ENCODE assay signal across 23 mouse cellular contexts in the genomic region with DNA sequence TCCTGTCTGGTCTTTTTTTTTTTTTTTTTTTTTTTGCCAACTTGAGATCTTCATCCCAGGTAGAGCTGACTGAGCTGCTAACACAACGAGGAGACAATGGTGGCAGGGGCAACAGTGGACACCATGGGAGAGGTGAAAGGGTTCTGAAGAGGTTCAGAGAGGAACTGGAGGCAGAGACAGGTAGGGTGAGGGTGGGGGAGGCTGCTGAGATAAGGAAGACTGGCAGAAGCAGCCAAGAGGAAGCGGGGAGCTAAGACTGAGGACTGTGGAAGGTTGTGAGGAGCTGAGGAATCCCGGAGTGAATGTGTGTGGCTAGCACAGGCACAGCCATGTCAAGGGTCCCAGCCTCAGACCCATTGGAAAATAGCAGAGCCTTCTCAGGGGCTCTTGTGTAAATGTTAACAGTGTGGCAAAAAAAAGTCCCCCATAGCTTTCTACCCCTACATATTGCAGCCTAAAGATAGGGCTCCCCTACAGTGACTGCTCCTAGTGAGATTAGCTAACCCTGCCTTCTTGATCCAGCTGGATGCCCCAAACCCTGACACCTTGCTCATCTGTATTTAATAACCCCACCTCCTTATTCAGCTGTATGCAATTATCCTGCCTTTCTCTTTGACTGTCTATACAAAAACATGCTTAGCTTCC. TPM values are rescaled to one million over a fixed set of nuclear protein-coding genes. Genes with fewer than 3 reads are reported as not detected.
DNase-seq lines count a peak whose midpoint lies in the region; ATAC-seq and TF ChIP-seq lines count a peak whose summit lies in the region.
"Had no signal": no experiment of that assay in that cellular context is flagged by ENCODE, and none has a peak within 500 bp of the region (broad histone marks: within the 10 kb centered on the region; RNA-seq: fewer than 3 reads in every experiment).

No protein-coding gene starts in this region.

- TF ChIP-seq POLR2A in kidney, adult 2 months (IDR thresholded peaks at IDR 0.05; ENCODE audit: low read depth, low read length), result no peak

- H3K9ac ChIP-seq in heart, embryonic 11.5 days (ENCODE audit: low read depth, low read length), result no peak overlapping the region
- no peak overlapping the region for H3K9ac ChIP-seq in liver, embryonic 16.5 days (ENCODE audit: low read depth, low read length)
- H3K9ac ChIP-seq in forebrain, embryonic 12.5 days, result no peak overlapping the region
- H3K9ac ChIP-seq: embryonic facial prominence, embryonic 12.5 days; forebrain, embryonic 15.5 days; heart, embryonic 13.5 days; hindbrain, embryonic 12.5 days; kidney, embryonic 15.5 days; midbrain, embryonic 15.5 days; neural tube, embryonic 12.5 days had no signal

- H3K4me2 ChIP-seq in heart, embryonic 11.5 days, result no peak overlapping the region
- peak overlapping the region; percentile 26 for H3K4me2 ChIP-seq in liver, embryonic 16.5 days (ENCODE audit: low read depth, low read length)
- H3K4me2 ChIP-seq in forebrain, embryonic 12.5 days, result no peak overlapping the region
- H3K4me2 ChIP-seq: embryonic facial prominence, embryonic 12.5 days; forebrain, embryonic 15.5 days; heart, embryonic 13.5 days; hindbrain, embryonic 12.5 days; kidney, embryonic 15.5 days; midbrain, embryonic 15.5 days; neural tube, embryonic 12.5 days had no signal

- no peak for ATAC-seq in heart, embryonic 11.5 days (replicated peaks; ENCODE audit: insufficient number of reproducible peaks, low FRiP score, low TSS enrichment)
- ATAC-seq in liver, embryonic 16.5 days (ENCODE audit: low read depth), result peak; percentile 79
- no peak for ATAC-seq in forebrain, embryonic 12.5 days (ENCODE audit: low FRiP score)
- ATAC-seq: forebrain, embryonic 15.5 days; intestine, postnatal 0 days; midbrain, embryonic 15.5 days had no signal

- H3K9me3 ChIP-seq in heart, embryonic 10.5 days, result no peaks in the 10 kb centered on the region
- H3K9me3 ChIP-seq in heart, embryonic 11.5 days (replicated peaks; ENCODE audit: control insufficient read depth, low read length), result no peaks in the 10 kb centered on the region
- H3K9me3 ChIP-seq in liver, embryonic 16.5 days (replicated peaks; ENCODE audit: control insufficient read depth, low read length), result no peaks in the 10 kb centered on the region
- H3K9me3 ChIP-seq in forebrain, embryonic 12.5 days, result no peaks in the 10 kb centered on the region
- H3K9me3 ChIP-seq: embryonic facial prominence, embryonic 12.5 days; forebrain, embryonic 15.5 days; heart, embryonic 13.5 days; hindbrain, embryonic 12.5 days; kidney, embryonic 15.5 days; midbrain, embryonic 15.5 days; neural tube, embryonic 12.5 days had no signal

- peak; percentile 36 for DNase-seq in heart, embryonic 10.5 days (ENCODE audit: low spot score)
- DNase-seq in c-Kit-positive CD71-positive TER-119-negative erythroid progenitor cells, embryonic 14.5 days (ENCODE audit: low read depth), result peak; percentile 58
- peak; percentile 60 for DNase-seq in liver
- DNase-seq in kidney, adult 2 months, result no peak
- DNase-seq in left cerebral cortex, adult 11 months (ENCODE audit: low spot score), result no peak
- DNase-seq: adrenal gland, postnatal 25 days; cerebellum, adult 11-12 months; cerebellum, postnatal 14 days; heart, postnatal 14 days; left cerebral cortex, postnatal 4 days; lung, postnatal 10 days; thymus, postnatal 14 days had no signal

- H3K27ac ChIP-seq in heart, embryonic 10.5 days, result no peak overlapping the region
- no peak overlapping the region for H3K27ac ChIP-seq in heart, embryonic 11.5 days (ENCODE audit: low read depth, low read length)
- peak overlapping the region; percentile 66; the same call in 1 of the 2 replicates for H3K27ac ChIP-seq in liver, embryonic 16.5 days (ENCODE audit: low read length)
- no peak overlapping the region for H3K27ac ChIP-seq in kidney, adult 2 months (ENCODE audit: insufficient read depth, low read depth, low read length)
- no peak overlapping the region for H3K27ac ChIP-seq in forebrain, embryonic 12.5 days
- H3K27ac ChIP-seq: embryonic facial prominence, embryonic 12.5 days; forebrain, embryonic 15.5 days; heart, embryonic 13.5 days; hindbrain, embryonic 12.5 days; kidney, embryonic 15.5 days; midbrain, embryonic 15.5 days; neural tube, embryonic 12.5 days had no signal

- WGBS in heart, embryonic 10.5 days, result 61% methylated on average over 3 of the region's 3 CpGs
- WGBS in heart, embryonic 11.5 days (ENCODE audit: insufficient replicate concordance), result 62% methylated on average over 3 of the region's 3 CpGs
- WGBS in liver, embryonic 16.5 days (ENCODE audit: insufficient replicate concordance), result 41% methylated on average over 3 of the region's 3 CpGs
- 79% methylated on average over 3 of the region's 3 CpGs for WGBS in kidney, adult 2 months
- 76% methylated on average over 3 of the region's 3 CpGs for WGBS in forebrain, embryonic 12.5 days

- H3K27me3 ChIP-seq in heart, embryonic 10.5 days (ENCODE audit: insufficient read depth, poor library complexity, severe bottlenecking), result no peaks in the 10 kb centered on the region
- H3K27me3 ChIP-seq in heart, embryonic 11.5 days (ENCODE audit: control insufficient read depth, insufficient read depth, low read length), result no peaks in the 10 kb centered on the region
- no peaks in the 10 kb centered on the region for H3K27me3 ChIP-seq in liver, embryonic 16.5 days (ENCODE audit: control insufficient read depth, insufficient read depth, low read depth, low read length)
- H3K27me3 ChIP-seq in kidney, adult 2 months (replicated peaks; ENCODE audit: control insufficient read depth, insufficient read depth, low read length), result no peaks in the 10 kb centered on the region
- H3K27me3 ChIP-seq in forebrain, embryonic 12.5 days, result no peaks in the 10 kb centered on the region
- H3K27me3 ChIP-seq: embryonic facial prominence, embryonic 12.5 days; forebrain, embryonic 15.5 days; heart, embryonic 13.5 days; hindbrain, embryonic 12.5 days; kidney, embryonic 15.5 days; midbrain, embryonic 15.5 days; neural tube, embryonic 12.5 days had no signal

- H3K4me3 ChIP-seq in heart, embryonic 10.5 days, result no peak overlapping the region
- no peak overlapping the region for H3K4me3 ChIP-seq in heart, embryonic 11.5 days (ENCODE audit: low read depth, low read length)
- no peak overlapping the region for H3K4me3 ChIP-seq in liver, embryonic 16.5 days (ENCODE audit: low read depth, low read length)
- H3K4me3 ChIP-seq in kidney, adult 2 months (ENCODE audit: insufficient read depth, low read depth, low read length), result no peak overlapping the region
- no peak overlapping the region for H3K4me3 ChIP-seq in forebrain, embryonic 12.5 days (replicated peaks)
- H3K4me3 ChIP-seq: embryonic facial prominence, embryonic 12.5 days; forebrain, embryonic 15.5 days; heart, embryonic 13.5 days; hindbrain, embryonic 12.5 days; kidney, embryonic 15.5 days; midbrain, embryonic 15.5 days; neural tube, embryonic 12.5 days had no signal

- no peak for TF ChIP-seq CTCF in kidney, adult 2 months (conservative IDR thresholded peaks at IDR 0.05; ENCODE audit: insufficient read depth, insufficient read length, low read depth, low read length)

- H3K36me3 ChIP-seq in heart, embryonic 10.5 days, result no peaks in the 10 kb centered on the region
- no peaks in the 10 kb centered on the region for H3K36me3 ChIP-seq in heart, embryonic 11.5 days (ENCODE audit: control insufficient read depth, insufficient read depth, low read length)
- no peaks in the 10 kb centered on the region for H3K36me3 ChIP-seq in liver, embryonic 16.5 days (ENCODE audit: control insufficient read depth, insufficient read depth)
- H3K36me3 ChIP-seq in kidney, adult 2 months (ENCODE audit: control insufficient read depth, insufficient read depth, low read length), result no peaks in the 10 kb centered on the region
- H3K36me3 ChIP-seq in forebrain, embryonic 12.5 days (replicated peaks), result no peaks in the 10 kb centered on the region
- H3K36me3 ChIP-seq: embryonic facial prominence, embryonic 12.5 days; forebrain, embryonic 15.5 days; heart, embryonic 13.5 days; hindbrain, embryonic 12.5 days; kidney, embryonic 15.5 days; midbrain, embryonic 15.5 days; neural tube, embryonic 12.5 days had no signal

- H3K4me1 ChIP-seq in heart, embryonic 10.5 days, result peaks cover 4% of the 10 kb centered on the region; the same call in 1 of the 2 replicates
- H3K4me1 ChIP-seq in heart, embryonic 11.5 days (ENCODE audit: control insufficient read depth, insufficient read depth, low read length), result no peaks in the 10 kb centered on the region
- H3K4me1 ChIP-seq in liver, embryonic 16.5 days (ENCODE audit: control insufficient read depth, low read depth, low read length), result peaks cover 30% of the 10 kb centered on the region
- no peaks in the 10 kb centered on the region for H3K4me1 ChIP-seq in kidney, adult 2 months (ENCODE audit: control insufficient read depth, insufficient read depth, low read length)
- H3K4me1 ChIP-seq in forebrain, embryonic 12.5 days, result peaks cover 4% of the 10 kb centered on the region; the same call in 1 of the 2 replicates
- H3K4me1 ChIP-seq: forebrain, embryonic 15.5 days; heart, embryonic 13.5 days; hindbrain, embryonic 12.5 days; kidney, embryonic 15.5 days; midbrain, embryonic 15.5 days; neural tube, embryonic 12.5 days had no signal

RNA-seq across cellular contexts. Expression of gene Cdcp1, which starts 11.4 kb away (rescaled TPM):
- polyA plus RNA-seq in heart, embryonic 10.5 days (2016; fragmentation: Nextera tagmentation; extraction: Ambion mirVana), result 0.74 and 3.0 TPM in 2 replicates
- 0.32 and 0.49 TPM in 2 replicates for polyA plus RNA-seq in heart, embryonic 11.5 days (2014; fragmentation: Nextera tagmentation; extraction: Ambion mirVana)
- 0.78 and 1.2 TPM in 2 replicates for polyA plus RNA-seq in liver, embryonic 16.5 days (2015; fragmentation: Nextera tagmentation; extraction: Ambion mirVana)
- polyA plus RNA-seq in kidney, adult 2 months (2012; rRNA removed), result 17.9 and 22.4 TPM in 2 replicates
- 0.73 and 0.77 TPM in 2 replicates for polyA plus RNA-seq in forebrain, embryonic 12.5 days (2016; fragmentation: Nextera tagmentation; extraction: Ambion mirVana)

RNA-seq across cellular contexts. Expression of gene Tmem158, which starts 33.3 kb away (rescaled TPM):
- 2.2 and 7.1 TPM in 2 replicates for polyA plus RNA-seq in heart, embryonic 10.5 days (2016; fragmentation: Nextera tagmentation; extraction: Ambion mirVana)
- polyA plus RNA-seq in heart, embryonic 11.5 days (2014; fragmentation: Nextera tagmentation; extraction: Ambion mirVana), result 2.2 and 2.3 TPM in 2 replicates
- 0.71 and 0.75 TPM in 2 replicates for polyA plus RNA-seq in liver, embryonic 16.5 days (2015; fragmentation: Nextera tagmentation; extraction: Ambion mirVana)
- polyA plus RNA-seq in kidney, adult 2 months (2012; rRNA removed), result 2.8 and 5.4 TPM in 2 replicates
- 10.7 and 12.6 TPM in 2 replicates for polyA plus RNA-seq in forebrain, embryonic 12.5 days (2016; fragmentation: Nextera tagmentation; extraction: Ambion mirVana)

Comparison
In these comparisons a context has a peak if more than half of its experiments do, and no peak if none do; other contexts are left out.
1. DNase-seq: peak in heart, embryonic 10.5 days (single experiment), c-Kit-positive CD71-positive TER-119-negative erythroid progenitor cells, embryonic 14.5 days (single experiment) and liver (single experiment); none in kidney, adult 2 months (single experiment) and left cerebral cortex, adult 11 months (single experiment).